Mouse (Mus musculus): ENCODE results near the gene Psmb6.

GRCm38 (mm10) chr11:70577201-70577600, 52.0 kb downstream of the Psmb6 start:
- TF ChIP-seq CTCF (IDR thresholded peaks at IDR 0.05; ENCODE audit: control insufficient read depth, insufficient read depth, insufficient replicate concordance, low read depth, low read length) (no peak), POLR2A (IDR thresholded peaks at IDR 0.05; ENCODE audit: control insufficient read depth, low read depth, low read length) (no peak)

Measured in testis, adult 2 months (tissue).